Mouse (Mus musculus) monocyte, adult 2 months (primary cell): ENCODE data around the gene Nfx1.
A peak's percentile ranks its signal among the peaks of the same experiment; 100 is the strongest.

Experiments
- DNase-seq, 2 experiments: peaks; one replicate each; pipeline ENCODE4 v3.0.0; 2022; ENCODE audit warnings: low spot score in 2 of 2, low read depth in 1 of 2

The Nfx1 gene

GRCm38 (mm10) chr4:41045288-41045687 is 74.6 kb downstream of the Nfx1 start:
- no peak for DNase-seq

- DNase-seq: no peak
These were observed 75.6 kb downstream of the Nfx1 start for GRCm38 (mm10) chr4:41046254-41046795.

GRCm38 (mm10) chr4:41047524-41048271 is 77.0 kb downstream of the Nfx1 start, which contains the start of gene Aqp7:
Gene Aqp7, minus strand, starts transcription at chr4:41048139.
- DNase-seq: no peak

- DNase-seq: no peak
These were observed 78.2 kb downstream of the Nfx1 start for GRCm38 (mm10) chr4:41048926-41049325.

- DNase-seq: peak; percentile 9 to 22
These were observed 80.3 kb downstream of the Nfx1 start for GRCm38 (mm10) chr4:41050726-41051675.

GRCm38 (mm10) chr4:41051781-41052180 is 81.1 kb downstream of the Nfx1 start:
- no peak for DNase-seq

GRCm38 (mm10) chr4:41055111-41055510 is 84.4 kb downstream of the Nfx1 start:
- no peak for DNase-seq

- no peak for DNase-seq
These were observed 85.5 kb downstream of the Nfx1 start for GRCm38 (mm10) chr4:41056253-41056652.

GRCm38 (mm10) chr4:41056742-41057332 is 86.1 kb downstream of the Nfx1 start:
- DNase-seq: no peak

GRCm38 (mm10) chr4:41057361-41057760 is 86.7 kb downstream of the Nfx1 start:
- DNase-seq: no peak

- DNase-seq: no peak
These were observed 92.6 kb downstream of the Nfx1 start for GRCm38 (mm10) chr4:41063351-41063750.

GRCm38 (mm10) chr4:41063894-41064673 is 93.4 kb downstream of the Nfx1 start:
- DNase-seq: no peak

- DNase-seq: no peak
These were observed 94.5 kb downstream of the Nfx1 start for GRCm38 (mm10) chr4:41065196-41065595.

- no peak for DNase-seq
These were observed 101.1 kb downstream of the Nfx1 start for GRCm38 (mm10) chr4:41071500-41072429.

GRCm38 (mm10) chr4:41073008-41073817 is 102.5 kb downstream of the Nfx1 start:
- DNase-seq: peak; percentile 16 to 20

- no peak for DNase-seq
These were observed 103.8 kb downstream of the Nfx1 start for GRCm38 (mm10) chr4:41074461-41074860.
